Mouse (Mus musculus): ENCODE data around the gene Ndufb2. TPM values are rescaled to one million over a fixed set of nuclear protein-coding genes. Genes with fewer than 3 reads are reported as not detected.

The Ndufb2 gene
- total RNA-seq, 2 experiments from 2014 or later, result 196 to 198 TPM

DNA sequence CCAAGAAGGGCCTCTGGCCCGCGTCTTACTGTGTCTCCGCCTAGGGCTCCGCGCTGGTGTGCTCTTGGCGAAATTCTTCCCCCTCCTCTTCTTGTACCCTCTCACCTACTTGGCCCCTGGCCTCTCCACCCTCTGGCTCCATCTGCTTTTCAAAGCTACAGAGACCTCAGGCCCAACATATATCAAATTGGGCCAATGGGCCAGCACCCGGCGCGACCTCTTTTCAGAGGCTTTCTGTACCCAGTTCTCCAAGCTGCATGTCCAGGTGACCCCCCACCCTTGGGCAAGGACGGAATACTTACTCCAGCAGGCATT, 17.9 kb upstream of the Ndufb2 start:
- no peak for DNase-seq (ENCODE audit: extremely low spot score in 1 of 2, low spot score in 2 of 2)
- intact Hi-C loops (cut with DNase I), result no loop called here

DNA sequence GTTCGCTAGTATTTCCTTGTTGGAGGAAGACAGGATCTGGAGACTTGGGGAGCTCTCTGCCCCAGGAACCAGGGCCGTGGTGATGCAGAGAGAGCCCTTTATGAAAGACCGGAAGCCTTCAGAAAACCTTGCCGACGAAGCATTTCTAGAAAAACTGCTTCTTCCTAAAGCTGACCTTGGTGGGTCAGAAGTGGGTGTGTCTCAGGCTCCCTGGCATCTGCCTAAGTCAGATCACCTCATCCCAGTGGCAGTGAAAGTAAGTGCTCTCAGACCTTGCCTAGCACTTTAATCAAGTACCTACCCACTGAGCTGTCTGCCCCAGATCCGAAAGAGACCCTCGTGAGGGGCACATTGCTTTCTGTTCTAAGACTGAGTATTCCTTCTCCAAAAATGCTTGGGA, 17.4 kb upstream of the Ndufb2 start:
- DNase-seq (ENCODE audit: extremely low spot score in 1 of 2, low spot score in 2 of 2), result no peak
- intact Hi-C loops (cut with DNase I), result no loop called here

DNA sequence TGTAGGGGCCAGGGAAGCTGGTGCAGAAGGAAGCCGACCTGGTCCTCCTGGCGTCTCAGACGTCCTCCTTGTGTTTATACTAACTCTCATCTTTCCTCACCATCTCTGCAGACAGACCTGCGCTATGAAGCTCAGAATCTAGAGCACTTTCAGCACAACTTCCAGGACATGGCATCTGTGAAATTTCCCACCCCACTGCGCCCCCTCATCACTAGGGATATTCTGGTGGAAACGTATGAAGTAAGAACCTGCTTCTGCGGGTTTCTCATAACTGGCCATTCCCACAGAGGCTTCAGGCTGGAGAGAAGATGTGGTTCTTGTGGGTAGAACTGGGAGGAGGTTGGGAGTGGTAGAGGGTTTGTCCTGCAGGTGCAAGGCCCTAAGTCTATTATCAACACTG, 12.8 kb upstream of the Ndufb2 start:
- DNase-seq (ENCODE audit: extremely low spot score in 1 of 2, low spot score in 2 of 2), result no peak

DNA sequence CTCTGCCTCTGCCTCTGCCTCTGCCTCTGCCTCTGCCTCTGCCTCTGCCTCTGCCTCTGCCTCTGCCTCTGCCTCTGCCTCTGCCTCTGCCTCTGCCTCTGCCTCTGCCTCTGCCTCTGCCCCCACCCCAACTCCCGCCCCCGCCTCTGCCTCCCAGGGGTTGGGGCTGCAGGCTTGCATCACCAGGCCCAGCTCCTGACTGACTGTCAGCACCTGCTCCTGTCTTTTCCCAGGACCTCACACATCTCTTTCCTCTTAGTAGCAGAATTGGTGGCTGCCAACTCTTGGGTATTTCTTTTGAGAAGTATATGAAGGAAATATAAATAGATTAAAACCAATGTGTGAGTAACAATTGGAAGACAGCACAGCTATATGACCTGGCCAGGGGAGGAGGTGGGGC, 11.8 kb upstream of the Ndufb2 start:
- intact Hi-C loops (cut with DNase I), result no loop called here
- DNase-seq (ENCODE audit: extremely low spot score in 1 of 2, low spot score in 2 of 2), result no peak

More for the DNA sequence above, 12.8 kb upstream of the Ndufb2 start:
- intact Hi-C loops (cut with DNase I), result no loop called here

DNA sequence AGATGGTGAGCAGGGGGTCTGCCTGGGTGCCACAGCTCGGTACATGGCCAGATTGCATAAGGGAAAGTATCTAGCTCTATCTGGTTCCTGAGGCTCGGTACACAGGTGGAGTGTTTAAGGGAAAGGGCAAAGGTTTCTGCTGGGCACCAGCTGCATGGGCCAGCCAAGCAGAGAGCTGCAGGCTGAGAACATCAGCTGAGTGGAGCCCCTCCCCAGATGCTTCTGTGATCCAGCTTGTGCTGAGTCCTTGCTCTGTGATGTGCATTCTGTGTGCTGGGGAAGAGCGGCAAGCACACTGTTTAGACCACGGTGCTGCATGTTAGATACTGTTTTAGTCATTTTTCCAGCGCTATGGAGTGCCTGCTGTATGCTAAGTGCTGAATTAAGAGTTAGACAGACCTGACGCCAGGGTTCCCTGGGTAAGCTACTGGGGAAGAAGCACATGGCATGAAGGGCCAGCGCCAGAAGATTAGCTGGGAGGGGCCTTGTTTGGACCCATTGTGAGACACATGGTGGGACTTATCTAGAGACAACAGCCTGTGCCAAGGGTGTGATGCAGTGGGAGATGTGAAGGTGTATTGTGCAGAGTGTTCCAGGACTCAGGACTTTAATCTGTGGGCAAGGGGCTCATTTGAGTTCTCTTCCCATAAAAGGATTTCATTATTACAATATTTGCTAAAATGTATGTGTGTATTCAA, 11.1 kb upstream of the Ndufb2 start:
- no peak for DNase-seq (ENCODE audit: extremely low spot score in 1 of 2, low spot score in 2 of 2)
- intact Hi-C loops (cut with DNase I), result no loop called here

DNA sequence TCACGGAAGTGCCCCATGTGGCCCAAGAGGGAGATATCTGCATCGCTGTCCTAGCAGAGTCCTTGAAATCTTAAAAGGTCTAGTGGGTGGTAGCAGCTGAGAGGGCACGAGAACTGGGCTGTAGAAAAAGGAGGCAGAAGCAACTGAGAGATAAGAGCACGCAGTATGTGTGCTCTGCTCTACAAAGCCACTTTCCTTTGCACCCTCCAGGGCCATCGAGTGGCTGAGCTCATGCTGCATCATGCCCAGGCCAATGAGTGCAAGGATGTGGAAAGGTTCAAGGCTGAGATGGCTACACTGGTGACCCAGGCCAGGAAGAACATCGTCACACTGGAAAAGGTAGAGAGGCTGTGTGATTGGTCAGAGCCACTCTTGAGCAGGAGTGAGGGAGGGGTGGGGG, 6.9 kb upstream of the Ndufb2 start, which contains the start of gene Gm42420:
Gene Gm42420 (plus strand): TSS at position 237 of the 400 bp plus-strand sequence.
- no peak for DNase-seq (ENCODE audit: extremely low spot score in 1 of 2, low spot score in 2 of 2)
- intact Hi-C loops (cut with DNase I), result no loop called here

DNA sequence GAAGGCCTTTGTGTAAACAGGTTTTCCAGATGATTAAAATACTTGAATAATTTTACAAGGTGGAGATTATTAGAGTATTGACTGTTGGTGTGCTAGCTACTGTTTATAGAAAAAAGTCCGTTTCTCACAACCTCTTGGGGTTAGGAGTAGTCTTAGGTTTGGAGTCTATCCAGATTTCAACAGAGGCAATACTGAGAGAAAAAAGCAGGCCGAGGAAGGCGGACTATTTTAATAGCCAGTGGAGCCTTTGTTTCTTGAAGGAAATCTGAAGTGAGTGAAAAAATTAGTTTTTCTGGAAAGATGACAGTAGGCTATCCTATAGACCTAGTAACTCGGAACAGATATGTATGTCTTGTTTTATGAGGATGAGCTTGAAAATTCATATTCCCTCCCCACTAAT, 893 bp upstream of the Ndufb2 start:
- DNase-seq (ENCODE audit: extremely low spot score in 1 of 2, low spot score in 2 of 2), result no peak
- intact Hi-C loops (cut with DNase I), result no loop called here

DNA sequence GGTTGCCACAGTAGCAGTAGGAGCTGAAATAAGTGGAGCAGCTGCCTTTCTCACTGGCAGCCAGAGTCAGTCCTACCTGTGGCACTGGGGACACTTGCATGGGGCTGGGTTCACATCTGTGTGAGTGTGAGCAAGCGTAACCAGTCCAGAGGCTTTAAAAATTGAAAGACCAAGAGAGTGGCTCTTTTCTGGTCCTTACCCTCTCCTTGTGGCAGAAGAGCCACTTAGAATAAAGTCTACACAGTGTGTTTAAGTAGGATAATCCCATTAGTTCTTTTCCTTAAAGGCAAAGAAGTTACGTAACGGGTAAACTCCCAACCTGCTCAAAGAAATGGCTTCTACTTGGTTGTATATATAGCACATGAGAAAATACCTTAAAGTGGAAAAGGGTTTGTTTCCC, 8.5 kb downstream of the Ndufb2 start:
- intact Hi-C loops (cut with DNase I), result no loop called here

DNA sequence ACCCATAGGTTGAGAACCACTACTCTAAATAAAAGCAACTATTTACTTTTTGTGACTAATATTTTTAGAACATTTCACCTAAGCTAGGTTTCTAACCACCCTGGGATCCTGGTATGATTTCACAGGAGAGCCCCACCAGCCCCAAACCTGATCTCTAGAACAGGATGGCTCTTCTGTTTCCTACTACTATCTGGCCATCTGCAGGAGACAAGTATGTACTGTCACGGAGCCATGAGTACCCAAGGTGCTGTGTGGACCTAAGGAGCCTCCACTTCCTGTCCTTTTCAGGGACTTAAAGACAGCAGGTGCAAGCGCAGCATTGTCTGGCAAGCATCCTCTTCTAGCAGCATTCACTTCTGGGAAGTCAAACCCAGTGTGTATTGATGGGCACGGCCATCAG, 9.5 kb downstream of the Ndufb2 start:
- no peak for DNase-seq (ENCODE audit: extremely low spot score in 1 of 2, low spot score in 2 of 2)
- intact Hi-C loops (cut with DNase I), result no loop called here

More for the DNA sequence above, 8.5 kb downstream of the Ndufb2 start:
- no peak for DNase-seq (ENCODE audit: extremely low spot score in 1 of 2, low spot score in 2 of 2)

DNA sequence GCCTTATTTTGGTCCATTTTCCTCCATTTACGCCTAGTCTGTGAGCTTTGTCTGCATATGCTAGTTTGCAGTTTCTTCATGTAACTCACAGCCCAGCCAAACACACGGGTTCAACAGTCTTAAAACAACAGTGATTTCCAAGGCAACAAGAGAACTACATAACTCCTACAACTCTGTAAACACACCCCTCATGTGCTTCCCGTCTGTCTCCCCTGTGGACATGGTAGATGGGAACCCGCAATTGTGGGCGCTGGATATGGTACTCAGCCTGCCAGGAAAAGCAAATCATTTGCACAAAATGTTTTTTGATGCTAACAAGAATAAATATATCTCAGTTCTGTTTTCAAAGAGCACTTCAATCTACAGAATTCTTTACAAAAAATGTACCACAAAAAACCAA, 12.2 kb downstream of the Ndufb2 start:
- intact Hi-C loops (cut with DNase I), result no loop called here
- DNase-seq (ENCODE audit: extremely low spot score in 1 of 2, low spot score in 2 of 2), result no peak

DNA sequence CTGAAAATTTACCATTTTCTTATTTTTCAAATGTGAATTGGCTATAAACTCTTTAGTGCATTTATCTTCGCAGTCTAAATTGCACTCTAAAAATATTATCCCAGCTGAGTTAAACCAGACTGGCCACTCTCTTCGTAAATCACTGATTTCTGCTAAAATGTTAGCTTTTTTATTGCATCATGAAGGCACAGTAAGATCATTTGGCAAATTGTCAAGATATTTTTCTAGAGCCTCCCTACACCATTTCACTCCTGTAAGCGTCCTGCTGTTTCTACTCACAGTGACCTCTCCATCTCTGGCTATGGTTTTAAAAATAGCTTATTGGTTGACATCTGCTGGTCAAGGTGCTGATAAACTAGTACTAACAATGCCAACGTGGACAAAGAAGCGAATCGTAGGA, 13.7 kb downstream of the Ndufb2 start:
- intact Hi-C loops (cut with DNase I), result no loop called here

DNA sequence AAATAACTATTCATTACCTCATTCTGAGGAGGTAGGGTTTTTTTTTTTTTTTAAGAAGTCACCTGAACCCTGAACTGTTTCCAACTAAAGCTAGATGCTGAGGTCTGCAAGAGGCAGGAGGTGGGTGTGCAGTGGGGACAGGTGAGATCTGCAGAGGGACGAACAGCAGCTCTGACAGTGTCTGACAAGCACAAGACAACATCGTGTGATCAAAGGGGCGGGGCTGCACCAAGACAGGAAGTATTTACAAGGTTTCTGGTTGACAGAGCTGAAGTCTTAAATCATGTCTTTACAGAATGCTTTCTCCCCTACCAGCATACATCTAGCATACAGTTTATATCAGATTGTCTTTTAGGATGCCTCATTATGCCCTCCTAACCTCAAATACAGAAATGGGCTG, 14.5 kb downstream of the Ndufb2 start:
- no peak for DNase-seq (ENCODE audit: extremely low spot score in 1 of 2, low spot score in 2 of 2)
- intact Hi-C loops (cut with DNase I), result no loop called here

More for the DNA sequence above, 13.7 kb downstream of the Ndufb2 start:
- no peak for DNase-seq (ENCODE audit: extremely low spot score in 1 of 2, low spot score in 2 of 2)

DNA sequence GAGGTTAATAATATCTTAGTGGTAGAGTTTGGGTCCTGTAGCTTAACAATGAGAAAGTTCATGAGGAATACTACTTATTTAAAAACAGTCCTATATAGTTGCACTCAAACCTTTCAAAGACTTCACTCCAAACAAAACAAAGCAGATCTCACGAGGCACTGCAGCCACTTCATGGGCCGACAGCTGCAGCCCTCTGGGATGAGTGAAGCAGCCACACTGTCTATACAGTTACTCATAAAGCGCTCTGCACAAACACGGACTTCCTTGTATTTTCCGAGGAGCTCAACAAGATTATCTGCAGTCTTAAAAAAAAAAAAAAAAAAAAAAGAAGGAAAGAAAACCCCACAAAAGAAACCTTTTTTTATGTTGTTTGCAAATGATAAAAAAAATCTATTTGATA, 15.0 kb downstream of the Ndufb2 start:
- no peak for DNase-seq (ENCODE audit: extremely low spot score in 1 of 2, low spot score in 2 of 2)
- intact Hi-C loops (cut with DNase I), result no loop called here

DNA sequence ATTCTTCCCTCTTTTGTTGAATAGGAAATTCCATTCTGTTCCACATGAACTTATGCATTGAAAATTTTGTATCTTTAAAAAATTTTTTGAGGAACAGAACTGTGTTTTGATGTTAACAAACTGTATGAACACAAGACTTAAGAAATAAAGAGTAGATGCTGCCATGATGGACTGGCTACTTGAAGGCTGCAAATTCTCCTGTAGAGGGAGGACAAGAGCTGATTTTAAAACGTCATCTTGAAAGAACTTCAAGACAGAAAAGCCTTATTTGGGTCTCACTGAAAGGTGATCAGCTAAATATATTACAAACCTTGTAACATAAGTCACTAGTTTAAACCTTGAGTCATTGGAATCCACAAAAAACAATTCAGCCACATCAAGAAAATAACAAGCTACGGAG, 17.8 kb downstream of the Ndufb2 start:
- DNase-seq (ENCODE audit: extremely low spot score in 1 of 2, low spot score in 2 of 2), result no peak
- intact Hi-C loops (cut with DNase I), result loop anchor here (10.0 kb wide), 1 partner anchor 175 kb away; no protein-coding TSS in a partner anchor

DNA sequence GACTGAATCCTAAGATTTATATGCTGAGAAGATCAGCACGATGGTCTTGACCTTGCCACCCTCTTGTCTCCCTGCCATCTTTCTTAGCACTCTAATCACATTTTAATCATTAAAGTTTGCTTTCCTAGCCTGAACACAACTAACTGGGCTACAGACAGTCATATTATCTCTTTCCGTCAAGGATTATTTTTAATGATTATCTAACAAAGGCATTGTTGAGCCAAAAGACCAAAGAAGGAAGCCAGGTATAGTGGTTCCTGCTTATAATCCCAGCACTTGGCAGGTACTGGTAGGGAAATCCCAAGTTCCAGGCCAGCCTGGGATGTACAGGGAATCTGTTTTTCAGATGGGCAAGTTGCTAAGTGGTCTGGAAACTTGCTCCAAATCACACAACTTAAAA, 18.9 kb downstream of the Ndufb2 start:
- no peak for DNase-seq (ENCODE audit: extremely low spot score in 1 of 2, low spot score in 2 of 2)
- intact Hi-C loops (cut with DNase I), result loop anchor here (10.0 kb wide), 1 partner anchor 174 kb away; no protein-coding TSS in a partner anchor

Other genes starting within 250 kb of the Ndufb2 start
- gene Slc37a3, start 214.9 kb upstream of the Ndufb2 start, total RNA-seq (2021), result 10 to 100 TPM; 71.4 to 86.2 TPM
- not detected for gene Rab19, start 211.4 kb upstream of the Ndufb2 start, total RNA-seq (2021)
- 100 to 1,000 TPM; 174 to 180 TPM for gene Mkrn1, start 172.1 kb upstream of the Ndufb2 start, total RNA-seq (2021)
- gene Dennd2a, start 34.7 kb upstream of the Ndufb2 start, total RNA-seq (2021), result 10 to 100 TPM; 19.8 to 21.8 TPM
- 10 to 100 TPM; 24.2 to 29.8 TPM for gene Adck2, start 18.7 kb upstream of the Ndufb2 start, total RNA-seq (2021)
- gene Gm42420, start 6.8 kb upstream of the Ndufb2 start, total RNA-seq (2021), result not detected
- gene Braf, start 132.9 kb downstream of the Ndufb2 start, total RNA-seq (2021), result 10 to 100 TPM; 90.9 to 92.5 TPM
- 100 to 1,000 TPM in 1 of 2 experiments, 10 to 100 TPM in 1; 92.6 to 107 TPM for gene Mrps33, start 218.4 kb downstream of the Ndufb2 start, total RNA-seq (2021)